Mouse (Mus musculus) liver, postnatal 0 days (tissue): ENCODE results near the gene Htatip2.

Experiments
- CTCF ChIP-seq: sonication (generic); IDR thresholded peaks from 2 replicates; pipeline ENCODE4 v1.5.1; 2016; ENCODE audit warnings: antibody characterized with exemption, low read depth
- EP300 ChIP-seq: IDR thresholded peaks from 2 replicates; pipeline ENCODE4 v1.6.1; 2016; ENCODE audit warnings: antibody characterized with exemption, low read depth, mild to moderate bottlenecking

DNA sequence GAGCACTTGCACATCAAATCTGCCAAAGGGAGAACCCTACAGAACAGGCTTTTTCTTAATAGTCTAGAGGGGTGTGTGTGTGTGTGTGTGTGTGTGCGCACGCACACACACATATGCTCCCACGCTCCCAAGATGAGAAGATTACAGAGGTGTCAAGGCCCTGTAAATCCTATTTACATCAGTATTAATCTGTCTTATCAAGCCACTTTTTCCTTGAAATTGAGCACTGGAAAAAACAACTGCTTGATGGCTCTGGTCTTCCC lies 28.4 kb downstream of the Htatip2 start:
- no peak for TF ChIP-seq CTCF
- no peak for TF ChIP-seq EP300
